Mouse (Mus musculus): ENCODE data around the gene Arhgap19. TPM values are rescaled to one million over a fixed set of nuclear protein-coding genes. Genes with fewer than 3 reads are reported as not detected.

Gene Arhgap19
- total and polyA plus RNA-seq, 3 experiments, result 20.4 to 36.8 (median 30.1) TPM

- no peak overlapping the region for H3K4me2 ChIP-seq (ENCODE audit: insufficient read depth, low read depth, poor library complexity, severe bottlenecking)
- H3K9ac ChIP-seq (ENCODE audit: insufficient read depth, low read depth), result no peak overlapping the region
- peaks cover 5 to 25% of the 10 kb centered on the region in 2 experiments; a peak in 3 of 4 replicates for H3K4me1 ChIP-seq (ENCODE audit: control insufficient read depth in 1 of 2, insufficient read depth in 2 of 2)
- no peak for TF ChIP-seq BHLHE40 (IDR thresholded peaks at IDR 0.05; ENCODE audit: low read depth, low read length)
- no peak for TF ChIP-seq TBP (conservative IDR thresholded peaks at IDR 0.05; ENCODE audit: low read depth, low read length)
- no peak for TF ChIP-seq CHD2 (IDR thresholded peaks at IDR 0.05; ENCODE audit: low read length)
- no peak for TF ChIP-seq MAFK (IDR thresholded peaks at IDR 0.05; ENCODE audit: insufficient replicate concordance, low read length)
- peak; percentile 90 to 98 for TF ChIP-seq CTCF (conservative IDR thresholded peaks at IDR 0.05 in 1 of 2, IDR thresholded peaks at IDR 0.05 in 1 of 2; ENCODE audit: low read depth in 2 of 2, low read length in 2 of 2)
- no peak for TF ChIP-seq USF2 (conservative IDR thresholded peaks at IDR 0.05; ENCODE audit: low read depth, low read length)
- no peak for TF ChIP-seq ZNF384 (IDR thresholded peaks at IDR 0.05; ENCODE audit: low read depth, low read length)
- no peak for TF ChIP-seq UBTF (IDR thresholded peaks at IDR 0.05; ENCODE audit: low read depth, low read length)
- peak; percentile 47; the same call in 1 of the 2 replicates for TF ChIP-seq ZC3H11A (IDR thresholded peaks at IDR 0.05; ENCODE audit: low read depth, low read length)
- no peak for TF ChIP-seq ZMIZ1 (IDR thresholded peaks at IDR 0.05; ENCODE audit: low read depth, low read length)
- no peak for TF ChIP-seq PAX5 (IDR thresholded peaks at IDR 0.05; ENCODE audit: low read length)
- TF ChIP-seq ZKSCAN1 (IDR thresholded peaks at IDR 0.05; ENCODE audit: borderline replicate concordance, low read depth, low read length), result no peak
- TF ChIP-seq MYC (IDR thresholded peaks at IDR 0.05; ENCODE audit: low read depth, low read length), result no peak
- TF ChIP-seq RAD21 (IDR thresholded peaks at IDR 0.05; ENCODE audit: low read depth, low read length), result peak; percentile 98
- TF ChIP-seq NRF1 (IDR thresholded peaks at IDR 0.05; ENCODE audit: low read depth, low read length), result no peak
- peak; percentile 85 for TF ChIP-seq SMC3 (IDR thresholded peaks at IDR 0.05; ENCODE audit: low read depth, low read length)
- no peak for TF ChIP-seq MAZ (IDR thresholded peaks at IDR 0.05; ENCODE audit: low read depth, low read length)
- TF ChIP-seq SIN3A (IDR thresholded peaks at IDR 0.05; ENCODE audit: low read length), result no peak
- no peaks in the 10 kb centered on the region for H3K9me3 ChIP-seq (replicated peaks; ENCODE audit: low read length)
- H3K27me3 ChIP-seq (replicated peaks), result no peaks in the 10 kb centered on the region
- dilution Hi-C loops (cut with MboI; ENCODE audit: extremely low pct_ligation_motif_present, extremely low pct_unique_long_range_greater_than_20kb, low sequenced_read_pairs), result no loop called here
- H3K27ac ChIP-seq (ENCODE audit: insufficient read depth, low read depth), result no peak overlapping the region
- no peaks in the 10 kb centered on the region for H3K79me2 ChIP-seq (replicated peaks; ENCODE audit: control insufficient read depth, extremely low read depth, insufficient read depth, poor library complexity, severe bottlenecking)
- peaks cover 8 to 52% of the 10 kb centered on the region in 2 experiments for H3K36me3 ChIP-seq (replicated peaks in 1 of 2; ENCODE audit: control insufficient read depth in 1 of 2, insufficient read depth in 1 of 2, low read length in 1 of 2)
- no peak overlapping the region for H3K4me3 ChIP-seq (replicated peaks in 1 of 3; ENCODE audit: low read depth in 2 of 3, low read length in 2 of 3, poor library complexity in 1 of 3)
- in situ Hi-C loops (cut with MboI; ENCODE audit: low pct_ligation_motif_present, low pct_unique_long_range_greater_than_20kb, low sequenced_read_pairs), result loop anchor here (25.0 kb wide), 1 partner anchor 452 kb away; no protein-coding TSS in a partner anchor
- DNase-seq (ENCODE audit: extremely low read depth), result peak; percentile 87
These were observed 37.8 kb downstream of the Arhgap19 start for GRCm38 (mm10) chr19:41763870-41764660.

DNA sequence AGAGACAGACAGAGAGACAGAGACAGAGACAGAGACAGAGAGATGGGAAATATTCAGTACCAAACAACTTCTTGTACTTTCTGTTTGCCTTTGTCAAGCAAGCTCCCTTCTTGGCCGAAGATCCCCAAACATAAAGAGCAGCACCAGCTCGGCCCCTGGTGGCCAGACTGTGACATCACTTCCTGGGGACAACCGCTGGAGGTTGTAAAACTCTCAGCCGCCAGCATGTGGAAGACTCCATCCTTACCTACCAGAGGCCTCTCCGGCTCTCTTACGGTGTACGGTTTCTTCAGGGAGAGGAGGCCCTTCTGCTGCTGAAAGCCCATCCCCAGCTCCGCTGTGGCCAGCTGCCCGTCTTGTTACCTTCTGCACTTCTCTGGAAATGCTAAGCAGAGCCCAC lies 40.3 kb downstream of the Arhgap19 start:
- Histone ChIP-seq H3K27me3 (replicated peaks) (no peaks in the 10 kb centered on the region), H3K36me3 (replicated peaks in 1 of 2; ENCODE audit: control insufficient read depth in 1 of 2, insufficient read depth in 1 of 2, low read length in 1 of 2) (peaks cover 0 to 27% of the 10 kb centered on the region in 2 experiments), H3K9ac (ENCODE audit: insufficient read depth, low read depth) (no peak overlapping the region), H3K27ac (ENCODE audit: insufficient read depth, low read depth) (no peak overlapping the region), H3K4me1 (ENCODE audit: control insufficient read depth in 1 of 2, insufficient read depth in 2 of 2) (peaks cover 3 to 18% of the 10 kb centered on the region in 2 experiments; a peak in 3 of 4 replicates), H3K79me2 (replicated peaks; ENCODE audit: control insufficient read depth, extremely low read depth, insufficient read depth, poor library complexity, severe bottlenecking) (no peaks in the 10 kb centered on the region), H3K9me3 (replicated peaks; ENCODE audit: low read length) (no peaks in the 10 kb centered on the region), H3K4me3 (replicated peaks in 1 of 3; ENCODE audit: low read depth in 2 of 3, low read length in 2 of 3, poor library complexity in 1 of 3) (no peak overlapping the region), H3K4me2 (ENCODE audit: insufficient read depth, low read depth, poor library complexity, severe bottlenecking) (no peak overlapping the region)
- peak; percentile 30 for DNase-seq (ENCODE audit: extremely low read depth)
- TF ChIP-seq CTCF (conservative IDR thresholded peaks at IDR 0.05 in 1 of 2, IDR thresholded peaks at IDR 0.05 in 1 of 2; ENCODE audit: low read depth in 2 of 2, low read length in 2 of 2) (peak; percentile 22 to 73; a peak in 2 of 4 replicates), ZMIZ1 (IDR thresholded peaks at IDR 0.05; ENCODE audit: low read depth, low read length) (no peak), MAFK (IDR thresholded peaks at IDR 0.05; ENCODE audit: insufficient replicate concordance, low read length) (no peak), TBP (conservative IDR thresholded peaks at IDR 0.05; ENCODE audit: low read depth, low read length) (no peak), BHLHE40 (IDR thresholded peaks at IDR 0.05; ENCODE audit: low read depth, low read length) (no peak), CHD2 (IDR thresholded peaks at IDR 0.05; ENCODE audit: low read length) (no peak), USF2 (conservative IDR thresholded peaks at IDR 0.05; ENCODE audit: low read depth, low read length) (no peak), MAX (IDR thresholded peaks at IDR 0.05; ENCODE audit: low read length) (no peak), NRF1 (IDR thresholded peaks at IDR 0.05; ENCODE audit: low read depth, low read length) (no peak), ZC3H11A (IDR thresholded peaks at IDR 0.05; ENCODE audit: low read depth, low read length) (no peak), SMC3 (IDR thresholded peaks at IDR 0.05; ENCODE audit: low read depth, low read length) (peak; percentile 66), MYC (IDR thresholded peaks at IDR 0.05; ENCODE audit: low read depth, low read length) (no peak), ELF1 (IDR thresholded peaks at IDR 0.05; ENCODE audit: low read depth, low read length) (0 out of 2 replicates have a peak, but pooled peaks have one; percentile 24), NELFE (IDR thresholded peaks at IDR 0.05; ENCODE audit: low read depth, low read length) (no peak), POLR2A (IDR thresholded peaks at IDR 0.05; ENCODE audit: low read depth, low read length) (no peak), RAD21 (IDR thresholded peaks at IDR 0.05; ENCODE audit: low read depth, low read length) (peak; percentile 56), UBTF (IDR thresholded peaks at IDR 0.05; ENCODE audit: low read depth, low read length) (no peak), SIN3A (IDR thresholded peaks at IDR 0.05; ENCODE audit: low read length) (no peak), E2F4 (IDR thresholded peaks at IDR 0.05; ENCODE audit: insufficient replicate concordance, low read depth, low read length) (no peak)
- dilution Hi-C loops (cut with MboI; ENCODE audit: extremely low pct_ligation_motif_present, extremely low pct_unique_long_range_greater_than_20kb, low sequenced_read_pairs), result no loop called here
- in situ Hi-C loops (cut with MboI; ENCODE audit: low pct_ligation_motif_present, low pct_unique_long_range_greater_than_20kb, low sequenced_read_pairs), result loop anchor here (25.0 kb wide), 1 partner anchor 449 kb away; no protein-coding TSS in a partner anchor

All from CH12.LX (cell line).